Mouse (Mus musculus) kidney, embryonic 14.5 days (tissue): ENCODE results near the gene Slc16a5. TPM values are rescaled to one million over a fixed set of nuclear protein-coding genes. Genes with fewer than 3 reads are reported as not detected.
"Not testable (repeated sequence)": the region's sequence is repeated elsewhere in the genome, so short reads cannot be mapped to it uniquely, and the experiment has no call there.

ENCODE experiments used
- ATAC-seq: fragments of 200-750 bp; cut with Nextera tagmentation; 2 replicates; pipeline ENCODE4 v1.8.0; 2017; ENCODE audit warnings: moderate number of reproducible peaks, mild to moderate bottlenecking, moderate TSS enrichment, moderate library complexity; ENCODE audit not compliant: low FRiP score, low TSS enrichment
- H3K27ac ChIP-seq: fragments of 300-500 bp; sonication (generic); 2 replicates; pipeline ENCODE4 v1.5.1; 2014; ENCODE audit warnings: low read depth, mild to moderate bottlenecking, low read length, moderate library complexity, mixed read lengths
- H3K27me3 ChIP-seq: fragments of 300-500 bp; sonication (generic); 2 replicates; pipeline ENCODE4 v1.6.1; 2014; ENCODE audit warnings: mild to moderate bottlenecking, low read length; ENCODE audit not compliant: control insufficient read depth, insufficient read depth
- H3K36me3 ChIP-seq: fragments of 300-500 bp; sonication (generic); 2 replicates; pipeline ENCODE4 v1.6.1; 2014; ENCODE audit warnings: low read length, mixed read lengths; ENCODE audit not compliant: control insufficient read depth, insufficient read depth
- H3K4me1 ChIP-seq: fragments of 300-500 bp; sonication (generic); 2 replicates; pipeline ENCODE4 v1.6.1; 2014; ENCODE audit warnings: low read length, mixed read lengths; ENCODE audit not compliant: control insufficient read depth, insufficient read depth
- H3K4me2 ChIP-seq: fragments of 300-500 bp; sonication (generic); replicated peaks from 2 replicates; pipeline ENCODE4 v1.6.1; 2014; ENCODE audit warnings: low read depth, mild to moderate bottlenecking, low read length
- H3K4me3 ChIP-seq: fragments of 300-500 bp; sonication (generic); 2 replicates; pipeline ENCODE4 v1.5.1; 2014; ENCODE audit warnings: mild to moderate bottlenecking, low read length
- H3K9ac ChIP-seq: fragments of 300-500 bp; sonication (generic); 2 replicates; pipeline ENCODE4 v1.6.1; 2014; ENCODE audit warnings: low read depth, mild to moderate bottlenecking, low read length, moderate library complexity
- H3K9me3 ChIP-seq: fragments of 300-500 bp; sonication (generic); 2 replicates; pipeline ENCODE4 v1.6.1; 2016; ENCODE audit warnings: low read length; ENCODE audit not compliant: control insufficient read depth
- WGBS: fragments of 180-500 bp; shearing (Covaris S2); extraction: QIAGEN DNeasy Blood & Tissue Kit; methylation state at CpG from one replicate; pipeline ENCODE4 v1.1.7; 2014; 5-methylcytosine and 5-hydroxymethylcytosine counted together
- polyA plus RNA-seq: library from polyadenylated mRNA; unstranded; fragments of >200 nt; fragmentation: Nextera tagmentation; extraction: Ambion mirVana; gene quantifications from 2 replicates; pipeline ENCODE4 v1.2.1, GENCODE M21; 2014

Slc16a5 gene
- polyA plus RNA-seq, 1 experiment from 2014 or later = 10.7 TPM

GRCm38 (mm10) chr11:115464851-115465250 lies 2.6 kb downstream of the Slc16a5 start:
- no peak overlapping the region for H3K4me3 ChIP-seq
- ATAC-seq = no peak
- no peaks in the 10 kb centered on the region for H3K36me3 ChIP-seq
- H3K4me2 ChIP-seq = no peak overlapping the region
- H3K4me1 ChIP-seq = peaks cover 7% of the 10 kb centered on the region
- no peaks in the 10 kb centered on the region for H3K27me3 ChIP-seq
- 88% methylated on average over 8 of the region's 8 CpGs for WGBS
- H3K9ac ChIP-seq = no peak overlapping the region
- no peak overlapping the region for H3K27ac ChIP-seq
- no peaks in the 10 kb centered on the region for H3K9me3 ChIP-seq

DNA sequence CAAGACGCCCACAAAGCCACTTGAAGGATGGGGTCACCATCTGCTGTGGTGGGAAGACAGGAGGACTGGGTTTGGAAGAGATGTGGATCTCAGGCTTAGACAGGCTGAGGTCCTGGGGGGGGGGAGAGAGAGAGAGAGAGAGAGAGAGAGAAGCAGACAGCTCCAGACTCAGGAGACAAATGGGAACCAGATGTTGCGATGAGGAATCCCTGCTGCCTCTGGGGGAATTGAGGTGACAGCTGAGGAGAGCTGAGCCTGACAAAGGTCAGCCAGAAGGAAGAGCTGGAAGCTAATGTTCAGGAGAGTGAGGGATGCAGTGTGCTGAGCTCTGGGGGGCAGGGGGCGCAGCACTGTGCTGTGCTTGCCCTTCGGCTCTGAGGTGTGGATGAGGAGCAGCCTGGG lies 4.9 kb downstream of the Slc16a5 start:
- peak; percentile 29 for ATAC-seq
- Histone ChIP-seq H3K4me1 (peaks cover 4% of the 10 kb centered on the region), H3K4me3 (no peak overlapping the region)

DNA sequence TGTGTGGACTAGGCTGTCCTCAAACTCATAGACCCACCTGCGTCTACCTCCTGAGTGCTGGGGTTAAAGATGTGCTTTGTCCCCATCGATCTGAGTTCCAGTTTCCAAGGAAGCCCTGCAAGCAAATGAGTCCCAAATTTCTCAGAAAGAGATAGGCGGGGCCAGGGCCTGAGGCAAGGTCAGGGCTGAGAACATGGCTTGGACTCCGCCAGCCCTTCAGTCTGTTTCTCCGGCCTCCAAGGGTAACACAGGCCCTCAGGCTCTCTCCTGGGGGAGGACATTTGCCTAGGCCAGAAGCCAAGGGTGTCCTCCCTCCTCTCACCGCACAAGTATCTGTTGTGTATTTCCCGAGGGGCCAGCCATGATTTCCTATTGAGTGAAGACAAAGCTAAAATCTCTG lies 9.9 kb downstream of the Slc16a5 start:
- Histone ChIP-seq H3K9me3 (no peaks in the 10 kb centered on the region), H3K4me2 (no peak overlapping the region), H3K27me3 (no peaks in the 10 kb centered on the region), H3K27ac (no peak overlapping the region), H3K4me3 (no peak overlapping the region), H3K4me1 (peaks cover 29% of the 10 kb centered on the region), H3K9ac (no peak overlapping the region), H3K36me3 (no peaks in the 10 kb centered on the region)
- ATAC-seq = no peak
- WGBS = 85% methylated on average over 7 of the region's 7 CpGs

More for the DNA sequence above, 4.9 kb downstream of the Slc16a5 start:
- Histone ChIP-seq H3K9ac (no peak overlapping the region), H3K27ac (no peak overlapping the region), H3K9me3 (no peaks in the 10 kb centered on the region), H3K4me2 (no peak overlapping the region), H3K27me3 (no peaks in the 10 kb centered on the region), H3K36me3 (no peaks in the 10 kb centered on the region)
- 16% methylated on average over 4 of the region's 4 CpGs for WGBS

DNA sequence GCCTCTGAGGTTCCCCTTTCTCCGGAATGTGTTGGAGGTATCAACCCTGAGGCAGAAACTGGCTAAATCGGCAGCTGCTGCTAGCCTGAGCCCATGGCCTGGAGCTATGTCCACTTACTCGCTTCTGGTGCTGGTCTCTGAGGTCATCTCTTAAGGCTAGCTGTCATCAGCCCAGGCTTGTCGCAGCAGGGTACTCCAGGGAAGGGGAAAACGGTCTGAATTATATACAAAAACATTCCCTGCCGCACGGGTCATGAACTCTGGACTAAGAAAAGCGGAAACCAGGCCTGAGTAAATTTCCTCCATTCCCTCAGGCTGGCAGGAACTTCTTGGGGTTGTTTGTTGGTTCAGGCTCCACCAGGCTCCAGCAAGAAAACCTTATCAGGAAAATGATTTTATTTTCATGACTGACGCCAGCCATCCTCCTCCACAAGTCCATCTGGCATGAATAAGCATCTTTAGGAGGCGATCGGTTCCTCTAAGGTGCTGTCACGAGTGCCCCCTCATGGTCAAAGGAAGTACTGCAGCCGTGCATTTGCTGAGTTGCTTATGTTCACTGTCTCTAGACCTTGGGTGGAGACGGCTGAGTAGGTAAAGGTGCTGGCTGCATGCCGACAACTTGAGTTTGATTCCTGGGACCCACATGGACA lies 11.5 kb downstream of the Slc16a5 start:
- H3K27ac ChIP-seq = peak overlapping the region; percentile 65
- no peak overlapping the region for H3K9ac ChIP-seq
- peak; percentile 49 for ATAC-seq
- peak overlapping the region; percentile 0; the same call in 1 of the 2 replicates for H3K4me2 ChIP-seq
- H3K9me3 ChIP-seq = no peaks in the 10 kb centered on the region
- no peak overlapping the region for H3K4me3 ChIP-seq
- no peaks in the 10 kb centered on the region for H3K27me3 ChIP-seq
- peaks cover 26% of the 10 kb centered on the region for H3K4me1 ChIP-seq
- H3K36me3 ChIP-seq = no peaks in the 10 kb centered on the region
- WGBS = 6% methylated on average over 15 of the region's 15 CpGs

GRCm38 (mm10) chr11:115475025-115475757 lies 12.9 kb downstream of the Slc16a5 start, which contains the start of gene Armc7:
Gene Armc7 (plus strand): TSS chr11:115475667.
- Histone ChIP-seq H3K4me1 (peaks cover 26% of the 10 kb centered on the region), H3K9ac (peak within 1 kb of the TSS; percentile 80), H3K4me2 (peak within 1 kb of the TSS; percentile 89), H3K9me3 (no peaks in the 10 kb centered on the region), H3K4me3 (peak within 1 kb of the TSS; percentile 94), H3K36me3 (peaks cover 8% of the 10 kb centered on the region; the same call in 1 of the 2 replicates), H3K27ac (peak within 1 kb of the TSS; percentile 78; the same call in 1 of the 2 replicates), H3K27me3 (no peaks in the 10 kb centered on the region)
- ATAC-seq = peak; percentile 97
- WGBS = under 1% methylated on average over 26 of the region's 26 CpGs

GRCm38 (mm10) chr11:115475758-115476237 lies 13.5 kb downstream of the Slc16a5 start:
- Histone ChIP-seq H3K4me3 (peak overlapping the region; percentile 94), H3K27me3 (no peaks in the 10 kb centered on the region), H3K9ac (peak overlapping the region; percentile 80), H3K9me3 (no peaks in the 10 kb centered on the region), H3K36me3 (peaks cover 8% of the 10 kb centered on the region; the same call in 1 of the 2 replicates), H3K27ac (no peak overlapping the region), H3K4me1 (peaks cover 26% of the 10 kb centered on the region), H3K4me2 (peak overlapping the region; percentile 89)
- ATAC-seq = peak; percentile 23
- whole genome bisulfite sequencing = 5% methylated on average over 28 of the region's 28 CpGs

- H3K36me3 ChIP-seq, H3K27ac ChIP-seq, H3K9ac ChIP-seq, H3K27me3 ChIP-seq, ATAC-seq, H3K9me3 ChIP-seq: not testable (repeated sequence)
- peak overlapping the region; percentile 94; the same call in 1 of the 2 replicates for H3K4me3 ChIP-seq
- 87% methylated on average over 4 of the region's 4 CpGs for WGBS
- peak overlapping the region; percentile 89; the same call in 1 of the 2 replicates for H3K4me2 ChIP-seq
- peaks cover 26% of the 10 kb centered on the region for H3K4me1 ChIP-seq
Observed at GRCm38 (mm10) chr11:115476630-115477029, 14.4 kb downstream of the Slc16a5 start.

- H3K4me3 ChIP-seq = not testable (repeated sequence)
Observed at GRCm38 (mm10) chr11:115477388-115477787, 15.1 kb downstream of the Slc16a5 start.

More at GRCm38 (mm10) chr11:115477388-115477787, 15.1 kb downstream of the Slc16a5 start:
- H3K4me1 ChIP-seq = peaks cover 26% of the 10 kb centered on the region
- H3K27ac ChIP-seq, H3K4me2 ChIP-seq, H3K36me3 ChIP-seq, H3K9ac ChIP-seq, ATAC-seq, H3K27me3 ChIP-seq, H3K9me3 ChIP-seq: not testable (repeated sequence)
- WGBS = 88% methylated on average over 7 of the region's 7 CpGs
